Mouse (Mus musculus) ovary, postnatal 14 days (tissue): ENCODE data around the gene Lrig1.

Experiments used
- DNase-seq: peaks from one replicate; pipeline ENCODE4 v3.0.0; 2022; ENCODE audit warnings: low spot score

Gene Lrig1

GRCm38 (mm10) chr6:94618671-94619070, 81.3 kb downstream of the Lrig1 start:
- no peak for DNase-seq

GRCm38 (mm10) chr6:94615936-94616335, 84.0 kb downstream of the Lrig1 start:
- no peak for DNase-seq

GRCm38 (mm10) chr6:94614346-94614745, 85.6 kb downstream of the Lrig1 start:
- no peak for DNase-seq

- DNase-seq: no peak
These were observed 86.6 kb downstream of the Lrig1 start for GRCm38 (mm10) chr6:94613235-94613895.

- DNase-seq: no peak
These were observed 95.4 kb downstream of the Lrig1 start for GRCm38 (mm10) chr6:94604546-94604945.

- DNase-seq: no peak
These were observed 95.9 kb downstream of the Lrig1 start for GRCm38 (mm10) chr6:94604072-94604471.

GRCm38 (mm10) chr6:94601811-94602210, 98.1 kb downstream of the Lrig1 start:
- no peak for DNase-seq

GRCm38 (mm10) chr6:94601101-94601500, 98.9 kb downstream of the Lrig1 start:
- no peak for DNase-seq

- no peak for DNase-seq
These were observed 100.9 kb downstream of the Lrig1 start for GRCm38 (mm10) chr6:94599016-94599415.

- DNase-seq: no peak
These were observed 101.5 kb downstream of the Lrig1 start for GRCm38 (mm10) chr6:94598421-94598820.

- DNase-seq: no peak
These were observed 103.0 kb downstream of the Lrig1 start for GRCm38 (mm10) chr6:94596761-94597485.

- no peak for DNase-seq
These were observed 103.8 kb downstream of the Lrig1 start for GRCm38 (mm10) chr6:94596051-94596760.

- DNase-seq: no peak
These were observed 104.8 kb downstream of the Lrig1 start for GRCm38 (mm10) chr6:94595206-94595605.

GRCm38 (mm10) chr6:94594711-94595110, 105.2 kb downstream of the Lrig1 start:
- no peak for DNase-seq

- no peak for DNase-seq
These were observed 105.8 kb downstream of the Lrig1 start for GRCm38 (mm10) chr6:94594096-94594665.

GRCm38 (mm10) chr6:94592710-94593109, 107.2 kb downstream of the Lrig1 start:
- no peak for DNase-seq

GRCm38 (mm10) chr6:94592243-94592642, 107.7 kb downstream of the Lrig1 start:
- no peak for DNase-seq

GRCm38 (mm10) chr6:94588365-94588764, 111.6 kb downstream of the Lrig1 start:
- no peak for DNase-seq

GRCm38 (mm10) chr6:94584976-94585375, 115.0 kb downstream of the Lrig1 start:
- no peak for DNase-seq

- DNase-seq: no peak
These were observed 115.7 kb downstream of the Lrig1 start for GRCm38 (mm10) chr6:94584147-94584695.

GRCm38 (mm10) chr6:94582055-94582454, 117.9 kb downstream of the Lrig1 start:
- no peak for DNase-seq

GRCm38 (mm10) chr6:94577991-94578390, 122.0 kb downstream of the Lrig1 start:
- no peak for DNase-seq
